Mouse (Mus musculus): ENCODE data around the gene Abcc4. TPM values are rescaled to one million over a fixed set of nuclear protein-coding genes. Genes with fewer than 3 reads are reported as not detected.

Gene Abcc4
- total and polyA plus RNA-seq, 3 experiments, result 5.7 to 9.8 (median 9.1) TPM

GRCm38 (mm10) chr14:118452572-118452971 is 253.4 kb downstream of the Abcc4 start:
- WGBS, result 30% methylated on average over 4 of the region's 4 CpGs
- DNase-seq, result no peak
- Histone ChIP-seq H3K27ac (no peak overlapping the region), H3K27me3 (ENCODE audit: control insufficient read depth, insufficient read depth, low read length) (no peaks in the 10 kb centered on the region; the same call in 1 of the 2 replicates), H3K36me3 (ENCODE audit: control insufficient read depth, insufficient read depth, low read length) (no peaks in the 10 kb centered on the region), H3K9ac (ENCODE audit: low read depth, low read length) (no peak overlapping the region), H3K4me3 (no peak overlapping the region), H3K4me1 (ENCODE audit: control insufficient read depth, insufficient read depth, low read length) (no peaks in the 10 kb centered on the region), H3K79me2 (replicated peaks; ENCODE audit: control insufficient read depth, insufficient read depth, low read length) (no peaks in the 10 kb centered on the region)
- TF ChIP-seq POLR2A (IDR thresholded peaks at IDR 0.05; ENCODE audit: insufficient read depth, low read depth, low read length) (no peak), CTCF (IDR thresholded peaks at IDR 0.05) (no peak), EP300 (IDR thresholded peaks at IDR 0.05; ENCODE audit: insufficient read depth, low read depth, low read length) (no peak)
- intact Hi-C loops (cut with DNase I), result no loop called here

- no peaks in the 10 kb centered on the region for H3K4me1 ChIP-seq (ENCODE audit: control insufficient read depth, insufficient read depth, low read length)
- intact Hi-C loops (cut with DNase I), result no loop called here
- no peaks in the 10 kb centered on the region for H3K79me2 ChIP-seq (replicated peaks; ENCODE audit: control insufficient read depth, insufficient read depth, low read length)
- no peaks in the 10 kb centered on the region for H3K36me3 ChIP-seq (ENCODE audit: control insufficient read depth, insufficient read depth, low read length)
- no peak for TF ChIP-seq POLR2A (IDR thresholded peaks at IDR 0.05; ENCODE audit: insufficient read depth, low read depth, low read length)
- TF ChIP-seq EP300 (IDR thresholded peaks at IDR 0.05; ENCODE audit: insufficient read depth, low read depth, low read length), result no peak
- no peak for TF ChIP-seq CTCF (IDR thresholded peaks at IDR 0.05)
- H3K9ac ChIP-seq (ENCODE audit: low read depth, low read length), result no peak overlapping the region
- peaks cover 10% of the 10 kb centered on the region for H3K27me3 ChIP-seq (ENCODE audit: control insufficient read depth, insufficient read depth, low read length)
- 72% methylated on average over 8 of the region's 8 CpGs for WGBS
- DNase-seq, result no peak
- no peak overlapping the region for H3K27ac ChIP-seq
- H3K4me3 ChIP-seq, result no peak overlapping the region
These were observed 265.9 kb downstream of the Abcc4 start for GRCm38 (mm10) chr14:118440155-118440554.

- intact Hi-C loops (cut with DNase I), result no loop called here
- H3K27me3 ChIP-seq (ENCODE audit: control insufficient read depth, insufficient read depth, low read length), result peaks cover 12% of the 10 kb centered on the region
- H3K4me1 ChIP-seq (ENCODE audit: control insufficient read depth, insufficient read depth, low read length), result no peaks in the 10 kb centered on the region
- 1% methylated on average over 36 of the region's 36 CpGs for WGBS
- TF ChIP-seq CTCF (IDR thresholded peaks at IDR 0.05) (no peak), POLR2A (IDR thresholded peaks at IDR 0.05; ENCODE audit: insufficient read depth, low read depth, low read length) (no peak), EP300 (IDR thresholded peaks at IDR 0.05; ENCODE audit: insufficient read depth, low read depth, low read length) (no peak)
- DNase-seq, result peak in 1 of 2 experiments; percentile 21
- no peak overlapping the region for H3K27ac ChIP-seq
- no peak overlapping the region for H3K9ac ChIP-seq (ENCODE audit: low read depth, low read length)
- H3K4me3 ChIP-seq, result peak overlapping the region; percentile 18
- no peaks in the 10 kb centered on the region for H3K36me3 ChIP-seq (ENCODE audit: control insufficient read depth, insufficient read depth, low read length)
- no peaks in the 10 kb centered on the region for H3K79me2 ChIP-seq (replicated peaks; ENCODE audit: control insufficient read depth, insufficient read depth, low read length)
These were observed 268.7 kb downstream of the Abcc4 start for GRCm38 (mm10) chr14:118437156-118437931.

- TF ChIP-seq CTCF (IDR thresholded peaks at IDR 0.05) (no peak), POLR2A (IDR thresholded peaks at IDR 0.05; ENCODE audit: insufficient read depth, low read depth, low read length) (no peak), EP300 (IDR thresholded peaks at IDR 0.05; ENCODE audit: insufficient read depth, low read depth, low read length) (no peak)
- H3K9ac ChIP-seq (ENCODE audit: low read depth, low read length), result no peak overlapping the region
- no peaks in the 10 kb centered on the region for H3K79me2 ChIP-seq (replicated peaks; ENCODE audit: control insufficient read depth, insufficient read depth, low read length)
- peak overlapping the region; percentile 18; the same call in 1 of the 2 replicates for H3K4me3 ChIP-seq
- no peaks in the 10 kb centered on the region for H3K36me3 ChIP-seq (ENCODE audit: control insufficient read depth, insufficient read depth, low read length)
- intact Hi-C loops (cut with DNase I), result no loop called here
- H3K27ac ChIP-seq, result no peak overlapping the region
- 1% methylated on average over 31 of the region's 31 CpGs for WGBS
- H3K27me3 ChIP-seq (ENCODE audit: control insufficient read depth, insufficient read depth, low read length), result peaks cover 12% of the 10 kb centered on the region
- peak; percentile 4 to 23 for DNase-seq
- no peaks in the 10 kb centered on the region for H3K4me1 ChIP-seq (ENCODE audit: control insufficient read depth, insufficient read depth, low read length)
These were observed 269.2 kb downstream of the Abcc4 start for GRCm38 (mm10) chr14:118436791-118437155.

GRCm38 (mm10) chr14:118435676-118436330 is 270.2 kb downstream of the Abcc4 start:
- WGBS, result 45% methylated on average over 12 of the region's 12 CpGs
- H3K27ac ChIP-seq, result no peak overlapping the region
- H3K36me3 ChIP-seq (ENCODE audit: control insufficient read depth, insufficient read depth, low read length), result no peaks in the 10 kb centered on the region
- TF ChIP-seq EP300 (IDR thresholded peaks at IDR 0.05; ENCODE audit: insufficient read depth, low read depth, low read length) (no peak), CTCF (IDR thresholded peaks at IDR 0.05) (no peak), POLR2A (IDR thresholded peaks at IDR 0.05; ENCODE audit: insufficient read depth, low read depth, low read length) (no peak)
- no peak overlapping the region for H3K4me3 ChIP-seq
- no peak for DNase-seq
- H3K27me3 ChIP-seq (ENCODE audit: control insufficient read depth, insufficient read depth, low read length), result peaks cover 12% of the 10 kb centered on the region
- intact Hi-C loops (cut with DNase I), result no loop called here
- no peaks in the 10 kb centered on the region for H3K79me2 ChIP-seq (replicated peaks; ENCODE audit: control insufficient read depth, insufficient read depth, low read length)
- no peaks in the 10 kb centered on the region for H3K4me1 ChIP-seq (ENCODE audit: control insufficient read depth, insufficient read depth, low read length)
- H3K9ac ChIP-seq (ENCODE audit: low read depth, low read length), result no peak overlapping the region

GRCm38 (mm10) chr14:118434842-118435241 is 271.2 kb downstream of the Abcc4 start:
- 89% methylated on average over 4 of the region's 4 CpGs for WGBS
- no peak for TF ChIP-seq POLR2A (IDR thresholded peaks at IDR 0.05; ENCODE audit: insufficient read depth, low read depth, low read length)
- H3K9ac ChIP-seq (ENCODE audit: low read depth, low read length), result no peak overlapping the region
- H3K27me3 ChIP-seq (ENCODE audit: control insufficient read depth, insufficient read depth, low read length), result peaks cover 12% of the 10 kb centered on the region
- intact Hi-C loops (cut with DNase I), result no loop called here
- H3K79me2 ChIP-seq (replicated peaks; ENCODE audit: control insufficient read depth, insufficient read depth, low read length), result no peaks in the 10 kb centered on the region
- no peak overlapping the region for H3K4me3 ChIP-seq
- no peaks in the 10 kb centered on the region for H3K4me1 ChIP-seq (ENCODE audit: control insufficient read depth, insufficient read depth, low read length)
- no peaks in the 10 kb centered on the region for H3K36me3 ChIP-seq (ENCODE audit: control insufficient read depth, insufficient read depth, low read length)
- DNase-seq, result no peak
- no peak overlapping the region for H3K27ac ChIP-seq

Data from heart, adult 2 months (tissue).